Mouse (Mus musculus): ENCODE data around the gene Il18.

The Il18 gene

GRCm38 (mm10) chr9:50554241-50555093 is at the start of gene Il18:
Il18 (plus strand) TSS chr9:50554827.
- DNase-seq (ENCODE audit: low read depth), result no peak

GRCm38 (mm10) chr9:50505405-50505804 is 49.2 kb upstream of the Il18 start:
- DNase-seq (ENCODE audit: low read depth), result no peak

DNA sequence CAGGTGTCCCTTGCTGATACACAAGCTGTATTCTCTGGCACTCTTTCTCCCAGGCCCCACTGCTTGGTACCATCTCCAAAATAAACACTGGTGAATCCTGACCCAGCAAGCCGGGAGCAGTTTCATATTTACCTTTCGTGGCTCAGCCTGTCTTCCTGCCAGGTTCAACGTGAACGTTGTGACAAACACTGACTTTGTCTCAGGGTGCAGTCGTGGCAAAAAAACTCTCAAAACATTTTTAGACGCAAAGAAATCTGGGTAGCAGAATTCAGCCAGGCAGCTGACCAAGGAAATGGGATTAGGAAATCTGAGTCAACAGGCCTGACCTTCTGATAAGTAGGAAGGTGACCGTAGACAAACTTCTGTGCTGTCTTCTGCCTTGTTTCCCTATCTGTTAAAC is 47.1 kb upstream of the Il18 start:
- no peak for DNase-seq (ENCODE audit: low read depth)

- no peak for DNase-seq (ENCODE audit: low read depth)
Measured at GRCm38 (mm10) chr9:50515462-50515861, 39.2 kb upstream of the Il18 start.

- DNase-seq (ENCODE audit: low read depth), result no peak
Measured at GRCm38 (mm10) chr9:50518781-50519180, 35.8 kb upstream of the Il18 start.

DNA sequence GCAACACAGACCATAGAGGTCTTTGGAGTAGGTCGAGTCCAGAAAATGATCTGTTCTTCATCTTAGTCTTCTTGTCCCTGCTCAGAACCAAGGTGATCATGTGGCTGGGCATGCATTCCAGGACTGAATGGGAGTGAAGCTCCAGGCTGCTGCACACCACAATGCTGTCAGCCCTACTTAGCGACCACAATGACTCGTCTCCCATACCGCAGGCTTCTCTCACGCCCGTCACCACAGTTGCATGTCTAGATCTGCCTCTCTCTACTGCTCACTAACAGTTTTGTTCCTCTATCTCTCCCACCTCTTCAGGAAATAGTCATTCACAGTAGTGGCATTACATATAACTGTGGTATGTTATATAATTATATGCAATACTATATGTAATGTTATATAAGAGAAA is 33.9 kb upstream of the Il18 start:
- no peak for DNase-seq (ENCODE audit: low read depth)

- no peak for DNase-seq (ENCODE audit: low read depth)
Measured at GRCm38 (mm10) chr9:50521562-50521961, 33.1 kb upstream of the Il18 start.

GRCm38 (mm10) chr9:50522574-50522973 is 32.1 kb upstream of the Il18 start:
- DNase-seq (ENCODE audit: low read depth), result no peak

DNA sequence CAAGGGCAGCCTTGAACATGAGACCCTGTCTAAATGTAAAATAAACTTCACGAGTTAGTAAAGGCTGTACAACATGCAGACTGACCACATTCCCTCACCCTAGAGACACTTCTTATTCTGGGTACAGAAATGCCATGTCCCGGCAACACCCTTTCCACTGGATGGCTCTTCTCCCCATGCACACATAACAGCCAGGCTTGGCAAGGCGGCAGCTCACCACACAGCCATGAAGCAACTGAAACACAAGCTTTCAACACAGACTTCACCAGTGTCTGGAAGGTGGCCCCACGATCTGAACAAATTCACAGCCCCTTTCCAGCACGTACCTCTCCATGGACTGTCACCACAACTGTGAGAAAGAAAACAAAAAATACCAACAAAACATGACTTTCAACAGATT is 29.7 kb upstream of the Il18 start:
- DNase-seq (ENCODE audit: low read depth), result no peak

DNA sequence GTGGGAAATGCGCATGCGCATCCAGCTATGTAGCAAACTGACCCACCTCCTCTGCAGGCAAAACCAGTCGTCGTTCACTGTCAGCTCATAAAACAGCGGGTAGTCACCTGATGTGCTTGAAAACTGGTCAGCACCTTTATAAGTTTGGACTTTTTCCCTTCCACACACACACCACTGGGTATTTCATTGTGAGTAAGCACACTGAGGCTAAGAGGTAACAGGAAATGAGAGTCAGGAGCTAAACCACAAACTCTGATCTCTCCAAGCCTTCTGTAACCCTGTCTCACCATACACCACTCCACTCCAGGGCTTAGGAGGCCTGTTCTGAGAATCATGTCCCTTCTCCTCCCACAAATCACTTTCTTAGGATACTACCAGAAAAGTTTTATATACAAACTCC is 29.0 kb upstream of the Il18 start:
- DNase-seq (ENCODE audit: low read depth), result no peak

DNA sequence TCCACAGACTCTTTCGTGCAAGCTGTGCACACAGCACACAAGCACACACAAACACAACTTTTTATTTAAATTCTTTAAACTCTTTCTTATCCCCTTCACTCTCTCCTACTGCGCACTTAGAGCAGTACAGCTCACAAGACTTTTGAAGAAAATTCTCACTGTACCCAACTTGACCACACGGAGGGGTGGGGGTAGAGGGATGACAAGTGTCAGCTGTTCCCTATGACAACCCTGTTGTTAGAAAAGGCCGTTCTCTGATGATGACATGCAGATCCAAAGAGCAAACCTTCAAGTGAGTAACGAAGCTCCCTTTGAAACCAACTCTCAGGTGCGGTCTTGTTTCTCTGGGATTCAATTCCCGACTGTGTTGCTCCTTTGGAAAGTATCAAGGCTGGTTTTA is 26.8 kb upstream of the Il18 start:
- DNase-seq (ENCODE audit: low read depth), result no peak

GRCm38 (mm10) chr9:50528293-50528892 is 26.2 kb upstream of the Il18 start, which contains the start of gene Pts:
Pts (minus strand) TSS chr9:50528724.
- peak; percentile 96 for DNase-seq (ENCODE audit: low read depth)

- no peak for DNase-seq (ENCODE audit: low read depth)
Measured at GRCm38 (mm10) chr9:50530890-50531289, 23.7 kb upstream of the Il18 start.

DNA sequence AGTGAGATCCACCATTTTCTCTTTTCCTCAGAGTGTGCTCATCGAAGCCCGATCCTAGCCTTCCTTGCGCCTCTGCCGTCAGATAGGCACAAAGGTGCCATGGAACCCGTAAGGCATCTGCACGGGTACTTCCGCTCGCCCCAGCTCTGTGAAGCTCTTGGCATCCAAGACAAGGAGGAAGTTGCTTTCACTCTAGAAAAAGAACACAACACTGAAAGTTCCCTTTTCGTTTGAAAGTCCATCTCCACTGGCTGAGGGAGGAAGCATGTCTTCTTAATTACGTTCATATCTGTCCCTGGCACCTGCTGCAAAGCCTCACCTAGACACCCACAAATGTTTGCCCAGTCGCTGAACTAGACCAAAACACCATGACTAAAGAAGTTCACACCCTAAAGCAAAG is 21.3 kb upstream of the Il18 start:
- DNase-seq (ENCODE audit: low read depth), result no peak

DNA sequence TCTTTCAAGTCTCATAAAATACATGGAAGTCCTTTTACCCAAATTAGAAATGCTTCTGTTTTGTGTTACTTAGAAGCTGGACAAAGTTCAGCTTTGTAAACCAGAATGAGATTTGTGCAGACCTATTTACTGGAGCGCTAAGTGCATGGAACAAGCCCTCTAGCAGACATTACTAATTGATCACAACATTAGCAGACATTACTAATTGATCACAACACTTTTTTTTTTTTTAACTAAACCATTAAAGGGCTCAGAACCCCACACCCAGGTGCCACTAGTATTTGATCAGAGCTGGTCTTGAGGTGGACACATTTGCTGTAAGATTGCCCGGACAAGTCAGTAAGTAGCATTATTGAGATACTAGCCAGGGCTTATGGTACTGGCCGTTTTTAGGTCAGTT is 20.8 kb upstream of the Il18 start:
- no peak for DNase-seq (ENCODE audit: low read depth)

- no peak for DNase-seq (ENCODE audit: low read depth)
Measured at GRCm38 (mm10) chr9:50535930-50536329, 18.7 kb upstream of the Il18 start.

DNA sequence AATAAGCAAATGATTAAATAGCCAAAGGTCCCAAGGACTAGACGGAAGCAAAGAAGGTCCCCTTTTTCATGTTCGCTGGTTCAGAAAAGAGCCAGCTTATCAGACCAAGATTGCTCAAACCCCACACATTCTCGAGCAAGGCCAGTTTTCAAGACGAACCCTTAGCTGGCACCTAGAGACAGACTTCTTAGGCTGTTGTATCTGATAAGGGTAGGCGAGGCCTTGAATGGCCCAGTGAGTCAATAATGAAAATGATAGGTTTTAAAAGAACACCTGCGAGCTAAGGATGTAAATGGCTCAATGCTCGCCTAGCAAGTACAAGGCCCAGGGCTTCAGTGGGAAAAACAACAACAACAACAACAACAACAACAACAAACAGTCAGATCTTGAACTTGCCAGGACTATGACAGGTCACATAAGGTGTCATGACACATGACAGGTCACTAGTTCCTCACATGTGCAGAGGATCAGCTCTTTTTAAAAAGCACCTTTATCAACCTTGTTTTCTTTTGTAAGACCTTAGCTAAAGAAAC is 18.0 kb upstream of the Il18 start:
- DNase-seq (ENCODE audit: low read depth), result no peak

- no peak for DNase-seq (ENCODE audit: low read depth)
Measured at GRCm38 (mm10) chr9:50537295-50537694, 17.3 kb upstream of the Il18 start.

GRCm38 (mm10) chr9:50540170-50540569 is 14.5 kb upstream of the Il18 start:
- DNase-seq (ENCODE audit: low read depth), result no peak

DNA sequence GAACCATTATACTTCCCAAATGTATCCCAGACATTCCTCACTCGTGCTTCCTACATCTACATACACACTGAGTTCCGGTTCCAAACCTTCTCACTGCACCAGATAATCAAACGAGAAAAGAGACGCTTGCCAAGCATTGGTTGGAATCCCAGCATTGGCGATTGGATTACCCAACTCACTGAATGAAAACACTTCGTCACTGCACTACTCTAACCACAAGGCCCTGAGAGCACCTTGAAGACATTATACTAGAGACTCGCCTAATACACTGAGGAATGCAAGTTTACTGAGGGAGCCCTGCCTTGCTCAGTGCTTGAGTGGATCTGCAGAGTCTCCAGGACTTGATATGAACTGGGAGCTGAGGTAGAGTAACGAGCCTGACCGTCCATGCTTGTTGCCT is 12.2 kb upstream of the Il18 start:
- no peak for DNase-seq (ENCODE audit: low read depth)

DNA sequence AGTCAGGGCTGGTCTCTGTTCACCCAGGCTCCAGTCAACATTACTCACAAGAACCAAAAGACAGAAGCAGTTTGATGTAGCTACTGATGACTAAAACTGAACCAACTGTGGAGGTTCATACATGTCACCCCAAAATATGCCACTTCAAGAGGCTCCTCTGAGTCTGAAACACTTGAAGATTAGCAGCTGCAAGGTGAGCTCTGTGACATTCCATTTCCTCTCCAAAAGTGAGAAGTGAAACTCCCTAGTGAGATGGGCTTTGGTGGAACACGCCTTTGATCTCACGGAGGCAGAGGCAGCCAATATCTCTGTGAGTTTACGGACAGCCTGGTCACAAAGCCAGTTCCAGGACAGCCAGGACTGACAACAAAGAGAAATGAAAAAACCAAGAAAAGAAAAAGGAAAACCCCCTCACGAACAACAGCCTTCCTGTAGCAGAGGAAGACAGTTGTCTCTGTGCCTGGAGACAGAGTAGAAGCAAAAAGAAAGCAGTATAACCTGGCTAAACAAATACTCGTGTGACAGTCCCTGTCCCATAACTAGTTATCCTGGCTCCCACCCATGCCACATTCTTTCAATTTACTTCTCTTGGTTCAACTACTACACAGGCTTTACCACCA is 6.7 kb upstream of the Il18 start:
- no peak for DNase-seq (ENCODE audit: low read depth)

DNA sequence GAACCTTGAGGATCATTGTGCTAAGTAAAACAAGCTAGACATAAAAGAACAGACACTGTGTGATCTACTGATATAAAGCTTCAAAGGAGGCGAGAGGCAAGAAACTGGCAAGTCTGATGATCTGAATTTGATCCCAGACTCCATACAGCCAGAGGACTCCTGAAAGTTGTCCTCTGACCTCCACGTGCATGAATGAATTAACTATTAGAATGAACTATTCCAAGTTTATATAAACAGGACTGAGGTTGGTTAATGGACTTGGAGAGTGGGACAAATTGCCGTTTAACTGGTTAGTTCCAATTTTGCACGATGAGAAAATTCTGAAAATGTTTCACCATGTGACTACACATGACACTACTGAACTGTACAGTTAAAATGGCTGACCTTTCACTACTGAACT is 5.7 kb upstream of the Il18 start:
- no peak for DNase-seq (ENCODE audit: low read depth)

- DNase-seq (ENCODE audit: low read depth), result no peak
Measured at GRCm38 (mm10) chr9:50552206-50552605, 2.4 kb upstream of the Il18 start.

All from c-Kit-positive CD71-positive TER-119-negative erythroid progenitor cells, embryonic 14.5 days (primary cell).